Mouse (Mus musculus) lung, postnatal 0 days (tissue): ENCODE results near the gene Smim5. TPM values are rescaled to one million over a fixed set of nuclear protein-coding genes. Genes with fewer than 3 reads are reported as not detected.

Experiments used
- ATAC-seq: fragments of 200-750 bp; cut with Nextera tagmentation; 2 replicates; pipeline ENCODE4 v1.8.0; 2017; ENCODE audit warnings: moderate library complexity
- DNase-seq: peaks from one replicate; pipeline ENCODE4 v3.0.0-alpha.2; 2016; ENCODE audit warnings: low spot score
- H3K27ac ChIP-seq: fragments of 300-500 bp; sonication (generic); 2 replicates; pipeline ENCODE4 v1.5.1; 2014; ENCODE audit warnings: antibody characterized with exemption, mild to moderate bottlenecking, low read length, mixed read lengths
- H3K27me3 ChIP-seq: fragments of 300-500 bp; sonication (generic); replicated peaks from 2 replicates; pipeline ENCODE4 v1.6.1; 2014; ENCODE audit warnings: low read length, mixed read lengths; ENCODE audit not compliant: insufficient read depth
- H3K36me3 ChIP-seq: fragments of 300-500 bp; sonication (generic); 2 replicates; pipeline ENCODE4 v1.6.1; 2014; ENCODE audit warnings: low read length, mixed read lengths; ENCODE audit not compliant: insufficient read depth
- H3K4me1 ChIP-seq: fragments of 300-500 bp; sonication (generic); 2 replicates; pipeline ENCODE4 v1.6.1; 2014; ENCODE audit warnings: antibody characterized with exemption, low read depth, low read length, mixed read lengths; ENCODE audit not compliant: insufficient read depth
- H3K4me2 ChIP-seq: fragments of 300-500 bp; sonication (generic); replicated peaks from 2 replicates; pipeline ENCODE4 v1.6.1; 2014; ENCODE audit warnings: low read depth, mild to moderate bottlenecking, low read length, moderate library complexity, mixed read lengths
- H3K4me3 ChIP-seq: fragments of 300-500 bp; sonication (generic); 2 replicates; pipeline ENCODE4 v1.5.1; 2014; ENCODE audit warnings: low read depth, low read length
- H3K9ac ChIP-seq: fragments of 300-500 bp; sonication (generic); replicated peaks from 2 replicates; pipeline ENCODE4 v1.6.1; 2014; ENCODE audit warnings: low read depth, mild to moderate bottlenecking
- H3K9me3 ChIP-seq: fragments of 300-500 bp; sonication (generic); 2 replicates; pipeline ENCODE4 v1.6.1; 2016; ENCODE audit warnings: low read length, mixed read lengths
- CTCF ChIP-seq: IDR thresholded peaks from 2 replicates; pipeline ENCODE4 v1.5.1; 2016; ENCODE audit warnings: antibody characterized with exemption, mild to moderate bottlenecking
- EP300 ChIP-seq: IDR thresholded peaks from 2 replicates; pipeline ENCODE4 v1.6.1; 2016; ENCODE audit warnings: antibody characterized with exemption, mild to moderate bottlenecking, control low read depth
- WGBS: fragments of 180-500 bp; shearing (Covaris S2); extraction: QIAGEN DNeasy Blood & Tissue Kit; methylation state at CpG from one replicate; pipeline ENCODE4 v1.1.7; 2014; 5-methylcytosine and 5-hydroxymethylcytosine counted together
- polyA plus RNA-seq: library from polyadenylated mRNA; unstranded; fragments of >200 nt; fragmentation: Nextera tagmentation; extraction: Ambion mirVana; gene quantifications from 2 replicates; pipeline ENCODE4 v1.2.1, GENCODE M21; 2015

Smim5 gene
- polyA plus RNA-seq, 1 experiment from 2014 or later, result 25.8 TPM

GRCm38 (mm10) chr11:115931235-115931634, 31.5 kb downstream of the Smim5 start:
- WGBS, result 65% methylated on average over 3 of the region's 3 CpGs
- Histone ChIP-seq H3K4me1 (peaks cover 7% of the 10 kb centered on the region; the same call in 1 of the 2 replicates), H3K27me3 (no peaks in the 10 kb centered on the region), H3K4me3 (no peak overlapping the region), H3K4me2 (no peak overlapping the region), H3K9ac (no peak overlapping the region), H3K36me3 (0 out of 2 replicates have a peak, but pooled peaks cover 7% of the 10 kb centered on the region), H3K9me3 (no peaks in the 10 kb centered on the region), H3K27ac (no peak overlapping the region)
- no peak for TF ChIP-seq CTCF
- no peak for TF ChIP-seq EP300
- no peak for ATAC-seq
- no peak for DNase-seq

DNA sequence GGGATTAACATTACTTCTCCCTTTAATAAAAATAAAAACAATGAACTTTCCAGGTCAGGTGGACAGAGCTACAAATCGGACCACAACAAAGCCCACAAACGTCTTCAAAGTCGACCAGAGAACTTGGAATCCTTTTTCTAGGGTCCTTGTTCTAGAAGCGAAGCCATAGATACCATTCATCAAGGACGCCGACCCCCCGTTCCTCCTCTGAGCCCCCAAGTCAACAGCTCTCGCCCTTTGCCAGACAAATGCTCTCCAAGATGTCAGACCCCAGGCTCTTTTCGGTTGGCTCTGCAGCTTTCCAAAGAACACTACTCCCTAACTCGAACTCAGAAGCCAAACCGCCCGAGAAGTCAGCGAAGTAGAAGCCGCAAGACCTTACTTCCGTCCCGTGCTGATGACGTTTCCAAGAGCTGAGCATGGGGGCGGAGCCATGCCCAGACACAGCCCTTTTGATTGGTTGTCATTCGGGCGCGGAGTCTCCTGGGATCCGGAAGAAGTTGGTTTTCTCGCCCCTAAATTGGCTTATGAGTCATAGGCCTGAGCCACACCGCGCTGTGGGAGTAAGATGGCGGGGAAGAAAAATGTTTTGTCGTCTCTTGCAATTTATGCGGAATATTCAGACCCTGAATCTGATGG, 33.5 kb downstream of the Smim5 start, which contains the start of the genes Sap30bp and Recql5:
Gene Sap30bp (plus strand): TSS at position 175 of the 639 bp plus-strand sequence.
Gene Recql5 (minus strand): TSS at position 370 of the 639 bp plus-strand sequence.
- peak within 1 kb of the TSS; percentile 62 for H3K9ac ChIP-seq
- WGBS, result under 1% methylated on average over 28 of the region's 28 CpGs
- H3K27ac ChIP-seq, result 0 out of 2 replicates have a peak within 1 kb of the TSS, but pooled peaks have one; percentile 22
- H3K36me3 ChIP-seq, result peaks cover 6% of the 10 kb centered on the region; the same call in 1 of the 2 replicates
- peak within 1 kb of the TSS; percentile 71 for H3K4me3 ChIP-seq
- H3K27me3 ChIP-seq, result no peaks in the 10 kb centered on the region
- H3K9me3 ChIP-seq, result no peaks in the 10 kb centered on the region
- peak within 1 kb of the TSS; percentile 69 for H3K4me2 ChIP-seq
- DNase-seq (peak; percentile 99), ATAC-seq (peak; percentile 100)
- H3K4me1 ChIP-seq, result peaks cover 7% of the 10 kb centered on the region; the same call in 1 of the 2 replicates
- TF ChIP-seq CTCF (no peak), EP300 (0 out of 2 replicates have a peak, but pooled peaks have one; percentile 44)

GRCm38 (mm10) chr11:115933747-115934110, 34.0 kb downstream of the Smim5 start:
- 2% methylated on average over 16 of the region's 16 CpGs for WGBS
- peak; percentile 17 for ATAC-seq
- TF ChIP-seq EP300 (no peak), CTCF (no peak)
- DNase-seq, result no peak
- Histone ChIP-seq H3K4me2 (peak overlapping the region; percentile 69), H3K9ac (peak overlapping the region; percentile 62), H3K27me3 (no peaks in the 10 kb centered on the region), H3K27ac (0 out of 2 replicates have a peak overlapping the region, but pooled peaks have one; percentile 22), H3K4me1 (peaks cover 7% of the 10 kb centered on the region; the same call in 1 of the 2 replicates), H3K36me3 (peaks cover 9% of the 10 kb centered on the region; the same call in 1 of the 2 replicates), H3K9me3 (no peaks in the 10 kb centered on the region), H3K4me3 (peak overlapping the region; percentile 71)

GRCm38 (mm10) chr11:115939690-115940329, 40.0 kb downstream of the Smim5 start:
- peak; percentile 88 for DNase-seq
- H3K4me3 ChIP-seq, result no peak overlapping the region

GRCm38 (mm10) chr11:115941980-115942379, 42.2 kb downstream of the Smim5 start:
- Histone ChIP-seq H3K9me3 (no peaks in the 10 kb centered on the region), H3K27me3 (no peaks in the 10 kb centered on the region), H3K4me2 (no peak overlapping the region), H3K9ac (no peak overlapping the region), H3K36me3 (peaks cover 30% of the 10 kb centered on the region; the same call in 1 of the 2 replicates), H3K27ac (no peak overlapping the region), H3K4me1 (no peaks in the 10 kb centered on the region), H3K4me3 (no peak overlapping the region)
- no peak for DNase-seq
- WGBS, result 73% methylated on average over 7 of the region's 7 CpGs
- ATAC-seq, result no peak
- TF ChIP-seq EP300 (no peak), CTCF (peak; percentile 35; the same call in 1 of the 2 replicates)

More at GRCm38 (mm10) chr11:115939690-115940329, 40.0 kb downstream of the Smim5 start:
- H3K4me1 ChIP-seq, result no peaks in the 10 kb centered on the region
- H3K36me3 ChIP-seq, result peaks cover 30% of the 10 kb centered on the region; the same call in 1 of the 2 replicates
- 32% methylated on average over 6 of the region's 6 CpGs for WGBS
- H3K9me3 ChIP-seq, result no peaks in the 10 kb centered on the region
- no peaks in the 10 kb centered on the region for H3K27me3 ChIP-seq
- peak; percentile 53; the same call in 1 of the 2 replicates for ATAC-seq
- no peak overlapping the region for H3K27ac ChIP-seq
- TF ChIP-seq CTCF (peak; percentile 88), EP300 (no peak)
- H3K9ac ChIP-seq, result no peak overlapping the region
- H3K4me2 ChIP-seq, result no peak overlapping the region

DNA sequence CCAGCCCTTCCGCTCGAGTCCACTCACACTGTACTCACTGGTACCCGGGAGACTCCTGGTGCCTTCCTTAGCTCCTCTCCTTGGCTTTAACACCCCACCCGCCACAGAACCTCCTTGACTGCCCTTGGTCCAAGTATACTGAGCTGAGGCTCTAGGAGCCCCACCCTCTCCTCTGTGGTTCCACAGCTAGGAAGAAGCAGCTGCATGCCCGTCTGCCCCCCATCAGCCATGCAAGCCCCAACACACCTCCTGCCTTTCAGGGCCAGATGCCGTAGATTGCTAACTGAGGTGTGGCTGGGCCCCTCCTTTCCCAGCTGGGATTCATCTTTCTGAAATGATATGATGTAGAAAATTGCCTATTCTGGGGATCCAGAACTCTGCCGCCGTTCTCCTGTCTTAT, 45.5 kb downstream of the Smim5 start:
- no peak overlapping the region for H3K4me3 ChIP-seq
- WGBS, result 87% methylated on average over 8 of the region's 8 CpGs
- ATAC-seq (no peak), DNase-seq (no peak)
- no peaks in the 10 kb centered on the region for H3K27me3 ChIP-seq
- TF ChIP-seq EP300 (no peak), CTCF (no peak)
- H3K4me1 ChIP-seq, result no peaks in the 10 kb centered on the region
- H3K36me3 ChIP-seq, result peaks cover 17% of the 10 kb centered on the region; the same call in 1 of the 2 replicates
- H3K9me3 ChIP-seq, result no peaks in the 10 kb centered on the region
- no peak overlapping the region for H3K9ac ChIP-seq
- no peak overlapping the region for H3K27ac ChIP-seq
- no peak overlapping the region for H3K4me2 ChIP-seq
